30 mouse cellular contexts compared by ENCODE assay signal in genomic region chr17:84642324-84642723, GRCm38 (mm10). TPM values are rescaled to one million over a fixed set of nuclear protein-coding genes. Genes with fewer than 3 reads are reported as not detected.
DNase-seq lines count a peak whose midpoint lies in the region; ATAC-seq and TF ChIP-seq lines count a peak whose summit lies in the region.
"Had no signal": no experiment of that assay in that cellular context is flagged by ENCODE, and none has a peak within 500 bp of the region (broad histone marks: within the 10 kb centered on the region; RNA-seq: fewer than 3 reads in every experiment).

No protein-coding gene starts in this region.

- no peak overlapping the region for H3K4me2 ChIP-seq in limb, embryonic 15.5 days
- no peak overlapping the region for H3K4me2 ChIP-seq in embryonic facial prominence, embryonic 15.5 days (replicated peaks)
- H3K4me2 ChIP-seq: forebrain, embryonic 12.5 days; forebrain, embryonic 15.5 days; heart, embryonic 15.5 days; hindbrain, embryonic 14.5 days had no signal

- no peaks in the 10 kb centered on the region for H3K27me3 ChIP-seq in kidney, adult 2 months (replicated peaks; ENCODE audit: control insufficient read depth, insufficient read depth, low read length)
- no peaks in the 10 kb centered on the region for H3K27me3 ChIP-seq in limb, embryonic 15.5 days
- H3K27me3 ChIP-seq in limb, embryonic 10.5 days (ENCODE audit: low read depth, poor library complexity, severe bottlenecking), result no peaks in the 10 kb centered on the region
- H3K27me3 ChIP-seq in embryonic facial prominence, embryonic 15.5 days, result no peaks in the 10 kb centered on the region
- H3K27me3 ChIP-seq: forebrain, embryonic 12.5 days; forebrain, embryonic 15.5 days; heart, embryonic 12.5 days; heart, embryonic 15.5 days had no signal

- WGBS in kidney, adult 2 months, result 84% methylated on average over 9 of the region's 9 CpGs
- WGBS in limb, embryonic 15.5 days, result 67% methylated on average over 9 of the region's 9 CpGs
- WGBS in limb, embryonic 10.5 days, result 94% methylated on average over 9 of the region's 9 CpGs
- 64% methylated on average over 9 of the region's 9 CpGs for WGBS in embryonic facial prominence, embryonic 15.5 days

- H3K36me3 ChIP-seq in kidney, adult 2 months (ENCODE audit: control insufficient read depth, insufficient read depth, low read length), result no peaks in the 10 kb centered on the region; the same call in none of the 2 replicates
- H3K36me3 ChIP-seq in limb, embryonic 15.5 days, result no peaks in the 10 kb centered on the region
- H3K36me3 ChIP-seq in limb, embryonic 10.5 days, result 0 out of 2 replicates have a peak, but pooled peaks cover 2% of the 10 kb centered on the region
- H3K36me3 ChIP-seq in embryonic facial prominence, embryonic 15.5 days, result no peaks in the 10 kb centered on the region
- H3K36me3 ChIP-seq: forebrain, embryonic 12.5 days; forebrain, embryonic 15.5 days; heart, embryonic 12.5 days; heart, embryonic 15.5 days had no signal

- ATAC-seq in limb, embryonic 15.5 days (ENCODE audit: insufficient number of reproducible peaks, low FRiP score, low TSS enrichment, low read depth), result no peak
- ATAC-seq in embryonic facial prominence, embryonic 15.5 days (ENCODE audit: insufficient number of reproducible peaks, low FRiP score, low TSS enrichment, low read depth), result no peak
- ATAC-seq: activated CD4-positive, CD25-positive, alpha-beta regulatory T cell, adult 4 months; CD4-positive, CD25-positive, alpha-beta regulatory T cell, adult 4 months; forebrain, embryonic 15.5 days; hindbrain, postnatal 0 days; inflammation-experienced regulatory T-cells, adult 6 months had no signal

- no peak for TF ChIP-seq POLR2A in kidney, adult 2 months (IDR thresholded peaks at IDR 0.05; ENCODE audit: low read depth, low read length)

- no peak for TF ChIP-seq CTCF in kidney, adult 2 months (conservative IDR thresholded peaks at IDR 0.05; ENCODE audit: insufficient read depth, insufficient read length, low read depth, low read length)

- no peaks in the 10 kb centered on the region for H3K9me3 ChIP-seq in limb, embryonic 15.5 days
- H3K9me3 ChIP-seq in limb, embryonic 10.5 days (replicated peaks), result no peaks in the 10 kb centered on the region
- no peaks in the 10 kb centered on the region for H3K9me3 ChIP-seq in embryonic facial prominence, embryonic 15.5 days (replicated peaks)
- H3K9me3 ChIP-seq: forebrain, embryonic 12.5 days; forebrain, embryonic 15.5 days; heart, embryonic 12.5 days; heart, embryonic 15.5 days had no signal

- H3K4me1 ChIP-seq in kidney, adult 2 months (ENCODE audit: control insufficient read depth, insufficient read depth, low read length), result no peaks in the 10 kb centered on the region
- H3K4me1 ChIP-seq in limb, embryonic 15.5 days, result peaks cover 10% of the 10 kb centered on the region
- peaks cover 43% of the 10 kb centered on the region for H3K4me1 ChIP-seq in limb, embryonic 10.5 days
- 0 out of 2 replicates have a peak, but pooled peaks cover 8% of the 10 kb centered on the region for H3K4me1 ChIP-seq in embryonic facial prominence, embryonic 15.5 days
- H3K4me1 ChIP-seq: forebrain, embryonic 15.5 days had no signal

- DNase-seq in frontal cortex, postnatal 36 days (ENCODE audit: low spot score in 2 of 2), result peak; percentile 13 to 26
- no peak for DNase-seq in frontal cortex, postnatal 25 days (ENCODE audit: low spot score in 2 of 2)
- DNase-seq in kidney, postnatal 10 days, result peak; percentile 6
- no peak for DNase-seq in kidney, adult 2 months
- no peak for DNase-seq in limb, embryonic 10.5 days (ENCODE audit: low spot score)
- no peak for DNase-seq in adrenal gland, postnatal 36 days
- DNase-seq: adrenal gland, adult 8-10 months; cerebellum, adult 11 months; cerebellum, adult 2 months; embryo, embryonic 11 days; gastrocnemius, postnatal 36 days had no signal

- no peak overlapping the region for H3K4me3 ChIP-seq in kidney, adult 2 months (ENCODE audit: insufficient read depth, low read depth, low read length)
- no peak overlapping the region for H3K4me3 ChIP-seq in limb, embryonic 15.5 days
- H3K4me3 ChIP-seq in limb, embryonic 10.5 days, result no peak overlapping the region
- H3K4me3 ChIP-seq in embryonic facial prominence, embryonic 15.5 days (replicated peaks), result no peak overlapping the region
- H3K4me3 ChIP-seq: erythroblast, embryonic 14.5 days; forebrain, embryonic 12.5 days; forebrain, embryonic 15.5 days; heart, embryonic 12.5 days; heart, embryonic 15.5 days had no signal

- no peak overlapping the region for H3K9ac ChIP-seq in limb, embryonic 15.5 days
- H3K9ac ChIP-seq in embryonic facial prominence, embryonic 15.5 days, result no peak overlapping the region
- H3K9ac ChIP-seq: forebrain, embryonic 12.5 days; forebrain, embryonic 15.5 days; heart, embryonic 12.5 days; heart, embryonic 15.5 days; hindbrain, embryonic 14.5 days had no signal

- no peak overlapping the region for H3K27ac ChIP-seq in kidney, adult 2 months (ENCODE audit: insufficient read depth, low read depth, low read length)
- H3K27ac ChIP-seq in limb, embryonic 15.5 days, result 0 out of 2 replicates have a peak overlapping the region, but pooled peaks have one; percentile 12
- H3K27ac ChIP-seq in limb, embryonic 10.5 days, result no peak overlapping the region
- H3K27ac ChIP-seq in embryonic facial prominence, embryonic 15.5 days (replicated peaks), result peak overlapping the region; percentile 31
- H3K27ac ChIP-seq: forebrain, embryonic 12.5 days; forebrain, embryonic 15.5 days; heart, embryonic 15.5 days; hindbrain, embryonic 14.5 days; hindbrain, postnatal 0 days had no signal

RNA-seq across cellular contexts. Expression of gene Dync2li1, which starts 16.0 kb away (rescaled TPM):
- 13.0 and 19.1 TPM in 2 replicates for polyA plus RNA-seq in kidney, adult 2 months (2012; rRNA removed)
- polyA plus RNA-seq in limb, embryonic 15.5 days (2015; fragmentation: Nextera tagmentation; extraction: Ambion mirVana), result 26.8 and 29.1 TPM in 2 replicates
- 25.5 and 33.4 TPM in 2 replicates for polyA plus RNA-seq in limb, embryonic 10.5 days (2016; fragmentation: Nextera tagmentation; extraction: Ambion mirVana)
- 35.3 and 39.7 TPM in 2 replicates for polyA plus RNA-seq in embryonic facial prominence, embryonic 15.5 days (2015; fragmentation: Nextera tagmentation; extraction: Ambion mirVana)
- total RNA-seq in adrenal gland, postnatal 36 days (2021), result 10 to 100 TPM; 23.9 to 43.4 TPM
- polyA plus RNA-seq: erythroblast, embryonic 14.5 days had no signal

RNA-seq across cellular contexts. Expression of gene Abcg8, which starts 33.8 kb away (rescaled TPM):
- 0.33 and 0.45 TPM in 2 replicates for polyA plus RNA-seq in kidney, adult 2 months (2012; rRNA removed)
- polyA plus RNA-seq in limb, embryonic 15.5 days (2015; fragmentation: Nextera tagmentation; extraction: Ambion mirVana), result 0.10 TPM in 1 of 2 replicates, not detected in the other
- 0.10 and 0.11 TPM in 2 replicates for polyA plus RNA-seq in limb, embryonic 10.5 days (2016; fragmentation: Nextera tagmentation; extraction: Ambion mirVana)
- polyA plus RNA-seq in embryonic facial prominence, embryonic 15.5 days (2015; fragmentation: Nextera tagmentation; extraction: Ambion mirVana), result 0.13 and 0.16 TPM in 2 replicates
- total RNA-seq in adrenal gland, postnatal 36 days (2021), result not detected
- total RNA-seq: adrenal gland, adult 8-10 months; gastrocnemius, adult 18-20 months; gastrocnemius, postnatal 10 days; gastrocnemius, postnatal 36 days; heart, adult 18-20 months; heart, postnatal 10 days; heart, postnatal 4 days; hindbrain, postnatal 0 days had no signal
- polyA plus RNA-seq: activated CD4-positive, CD25-positive, alpha-beta regulatory T cell, adult 4 months; C2C12; CD4-positive, CD25-positive, alpha-beta regulatory T cell, adult 4 months; cerebellum, adult 2 months; cortical plate, adult 2 months; erythroblast, embryonic 14.5 days; heart, embryonic 12.5 days; heart, embryonic 15.5 days; hindbrain, postnatal 0 days; inflammation-experienced regulatory T-cells, adult 6 months had no signal

RNA-seq across cellular contexts. Expression of gene Abcg5, which starts 40.5 kb away (rescaled TPM):
- polyA plus RNA-seq in kidney, adult 2 months (2012; rRNA removed), result 0.45 and 0.47 TPM in 2 replicates
- 1.8 and 1.9 TPM in 2 replicates for polyA plus RNA-seq in limb, embryonic 15.5 days (2015; fragmentation: Nextera tagmentation; extraction: Ambion mirVana)
- 0.97 and 1.1 TPM in 2 replicates for polyA plus RNA-seq in limb, embryonic 10.5 days (2016; fragmentation: Nextera tagmentation; extraction: Ambion mirVana)
- 2.2 and 2.8 TPM in 2 replicates for polyA plus RNA-seq in embryonic facial prominence, embryonic 15.5 days (2015; fragmentation: Nextera tagmentation; extraction: Ambion mirVana)
- not detected for total RNA-seq in adrenal gland, postnatal 36 days (2021)
- total RNA-seq: gastrocnemius, adult 18-20 months; gastrocnemius, postnatal 10 days; gastrocnemius, postnatal 36 days; heart, adult 18-20 months; heart, postnatal 10 days; heart, postnatal 4 days had no signal
- polyA plus RNA-seq: activated CD4-positive, CD25-positive, alpha-beta regulatory T cell, adult 4 months; C2C12; CD4-positive, CD25-positive, alpha-beta regulatory T cell, adult 4 months; erythroblast, embryonic 14.5 days; heart, embryonic 15.5 days had no signal

Comparison
In these comparisons a context has a peak if more than half of its experiments do, and no peak if none do; other contexts are left out.
1. DNase-seq: peak in frontal cortex, postnatal 36 days (2 of 2) and kidney, postnatal 10 days (single experiment); none in frontal cortex, postnatal 25 days (0 of 2), kidney, adult 2 months (single experiment), limb, embryonic 10.5 days (single experiment) and adrenal gland, postnatal 36 days (0 of 2).
2. H3K27ac ChIP-seq: peak in limb, embryonic 15.5 days (single experiment) and embryonic facial prominence, embryonic 15.5 days (single experiment); none in kidney, adult 2 months (single experiment) and limb, embryonic 10.5 days (single experiment).